Mouse (Mus musculus) limb, embryonic 15.5 days (tissue): ENCODE measurements around the gene Setdb2. TPM values are rescaled to one million over a fixed set of nuclear protein-coding genes. Genes with fewer than 3 reads are reported as not detected.
"Not testable (repeated sequence)": the region's sequence is repeated elsewhere in the genome, so short reads cannot be mapped to it uniquely, and the experiment has no call there.

Experiments used
- ATAC-seq: fragments of 200-750 bp; cut with Nextera tagmentation; 2 replicates; pipeline ENCODE4 v1.8.0; 2017; ENCODE audit warnings: low read depth, moderate TSS enrichment; ENCODE audit not compliant: insufficient number of reproducible peaks, low FRiP score, low TSS enrichment
- H3K27ac ChIP-seq: fragments of 300-500 bp; sonication (generic); 2 replicates; pipeline ENCODE4 v1.5.1; 2015; ENCODE audit warnings: moderate library complexity, mild to moderate bottlenecking, inconsistent platforms
- H3K27me3 ChIP-seq: fragments of 300-500 bp; sonication (generic); 2 replicates; pipeline ENCODE4 v1.6.1; 2015; ENCODE audit warnings: inconsistent platforms
- H3K36me3 ChIP-seq: fragments of 300-500 bp; sonication (generic); 2 replicates; pipeline ENCODE4 v1.6.1; 2015; ENCODE audit warnings: inconsistent platforms
- H3K4me1 ChIP-seq: fragments of 300-500 bp; sonication (generic); 2 replicates; pipeline ENCODE4 v1.6.1; 2015; ENCODE audit warnings: inconsistent platforms
- H3K4me2 ChIP-seq: fragments of 300-500 bp; sonication (generic); 2 replicates; pipeline ENCODE4 v1.6.1; 2015; ENCODE audit warnings: mild to moderate bottlenecking, inconsistent platforms
- H3K4me3 ChIP-seq: fragments of 300-500 bp; sonication (generic); 2 replicates; pipeline ENCODE4 v1.5.1; 2015; ENCODE audit warnings: mild to moderate bottlenecking, inconsistent platforms
- H3K9ac ChIP-seq: fragments of 300-500 bp; sonication (generic); 2 replicates; pipeline ENCODE4 v1.6.1; 2015; ENCODE audit warnings: inconsistent platforms
- H3K9me3 ChIP-seq: fragments of 300-500 bp; sonication (generic); 2 replicates; pipeline ENCODE4 v1.6.1; 2016; ENCODE audit warnings: inconsistent platforms
- WGBS: fragments of 180-500 bp; shearing (Covaris S2); methylation state at CpG from one replicate; pipeline ENCODE4 v1.1.7; 2015; 5-methylcytosine and 5-hydroxymethylcytosine counted together
- polyA plus RNA-seq: library from polyadenylated mRNA; unstranded; fragments of >200 nt; fragmentation: Nextera tagmentation; extraction: Ambion mirVana; gene quantifications from 2 replicates; pipeline ENCODE4 v1.2.1, GENCODE M21; 2015

Setdb2 gene
- polyA plus RNA-seq, 1 experiment from 2014 or later: 8.9 TPM

DNA sequence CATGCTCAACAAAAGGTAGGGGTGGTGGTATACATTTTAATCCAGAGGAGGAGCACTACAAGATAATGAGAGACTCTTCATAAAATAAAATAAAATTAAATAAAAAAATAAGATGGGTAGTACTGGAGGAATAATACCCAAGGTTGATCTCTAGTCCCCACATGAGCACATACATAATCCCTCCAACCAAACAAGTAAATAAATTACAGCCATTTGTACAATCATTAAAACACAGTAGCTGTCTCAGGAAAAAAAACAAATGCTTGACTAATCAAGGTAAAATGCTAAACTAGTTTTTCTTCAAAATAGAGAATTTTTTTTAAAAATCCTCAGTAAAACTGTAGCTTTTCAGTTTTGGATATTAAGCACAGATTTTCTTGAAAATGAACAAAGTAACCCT, 5.5 kb downstream of the Setdb2 start:
- Histone ChIP-seq H3K9ac (no peak overlapping the region), H3K36me3 (no peaks in the 10 kb centered on the region), H3K27ac (no peak overlapping the region), H3K4me3 (no peak overlapping the region), H3K27me3 (no peaks in the 10 kb centered on the region), H3K9me3 (no peaks in the 10 kb centered on the region), H3K4me2 (no peak overlapping the region), H3K4me1 (0 out of 2 replicates have a peak, but pooled peaks cover 2% of the 10 kb centered on the region)
- no peak for ATAC-seq

GRCm38 (mm10) chr14:59433902-59434301, 6.8 kb downstream of the Setdb2 start:
- no peaks in the 10 kb centered on the region for H3K9me3 ChIP-seq
- 69% methylated on average over 2 of the region's 2 CpGs for WGBS
- no peak overlapping the region for H3K4me3 ChIP-seq
- no peaks in the 10 kb centered on the region for H3K4me1 ChIP-seq
- no peaks in the 10 kb centered on the region for H3K27me3 ChIP-seq
- no peak for ATAC-seq
- no peak overlapping the region for H3K27ac ChIP-seq
- no peaks in the 10 kb centered on the region for H3K36me3 ChIP-seq
- no peak overlapping the region for H3K9ac ChIP-seq
- no peak overlapping the region for H3K4me2 ChIP-seq

DNA sequence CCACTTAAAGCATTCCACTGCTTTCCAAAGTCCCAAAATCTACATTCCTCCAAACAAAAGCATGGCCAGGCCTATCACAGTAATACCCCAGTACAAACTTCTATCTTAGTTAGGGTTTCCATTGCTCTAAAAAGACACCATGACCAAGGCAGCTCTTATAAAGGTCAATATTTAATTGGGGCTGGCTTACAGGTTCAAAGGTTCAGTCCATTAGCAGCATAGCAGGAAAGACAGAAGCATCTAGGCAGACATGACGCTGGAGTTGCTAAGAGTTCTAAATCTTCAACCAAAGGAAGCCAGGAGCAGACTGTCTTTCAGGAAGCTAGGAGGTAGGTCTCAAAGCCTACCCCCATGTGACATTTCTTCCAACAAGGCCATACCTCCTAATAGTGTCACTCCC, 10.1 kb downstream of the Setdb2 start:
- no peaks in the 10 kb centered on the region for H3K27me3 ChIP-seq
- no peak overlapping the region for H3K4me2 ChIP-seq
- no peaks in the 10 kb centered on the region for H3K4me1 ChIP-seq
- H3K9me3 ChIP-seq: no peaks in the 10 kb centered on the region
- 85% methylated on average over 1 of the region's 1 CpGs for WGBS
- no peaks in the 10 kb centered on the region for H3K36me3 ChIP-seq
- no peak overlapping the region for H3K9ac ChIP-seq
- no peak overlapping the region for H3K27ac ChIP-seq
- no peak overlapping the region for H3K4me3 ChIP-seq
- no peak for ATAC-seq

DNA sequence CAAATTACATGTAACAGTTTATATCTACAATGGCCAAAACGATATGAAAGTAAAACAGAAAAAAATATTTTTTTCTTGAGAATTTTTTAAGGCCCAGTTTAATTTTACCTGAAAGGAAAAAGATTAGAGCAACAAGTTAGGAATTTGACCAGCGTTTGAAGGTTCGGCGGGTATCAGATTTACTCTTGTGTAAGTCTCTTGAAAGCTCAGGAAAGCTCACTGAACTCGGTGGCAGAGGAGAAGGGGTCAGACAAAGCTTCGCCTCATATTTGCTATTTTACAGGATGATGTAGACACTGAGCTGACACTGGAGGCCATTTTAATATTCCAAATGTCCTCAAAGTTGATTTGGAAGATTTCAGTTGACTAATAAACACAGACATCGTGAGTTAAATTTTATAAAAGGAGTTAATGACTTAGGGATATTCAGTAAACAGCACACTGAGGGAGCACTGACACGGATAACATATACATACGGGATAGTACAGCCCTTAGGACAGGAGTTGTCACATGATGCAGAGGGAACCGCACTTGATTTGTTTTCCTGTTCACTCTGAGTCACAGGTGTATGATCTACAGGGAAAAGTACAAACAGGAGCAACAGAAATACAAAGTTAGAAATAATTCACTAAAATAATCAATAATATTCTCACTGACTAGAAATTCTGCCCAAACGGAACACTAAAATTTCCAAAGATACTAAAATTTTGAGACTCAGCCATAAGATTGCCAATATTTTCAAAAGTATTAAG, 17.6 kb downstream of the Setdb2 start:
- Histone ChIP-seq H3K9ac (no peak overlapping the region), H3K4me2 (no peak overlapping the region), H3K27ac (no peak overlapping the region), H3K4me3 (no peak overlapping the region), H3K36me3 (no peaks in the 10 kb centered on the region), H3K9me3 (no peaks in the 10 kb centered on the region), H3K27me3 (no peaks in the 10 kb centered on the region), H3K4me1 (no peaks in the 10 kb centered on the region)
- ATAC-seq: no peak
- 86% methylated on average over 11 of the region's 11 CpGs for WGBS

DNA sequence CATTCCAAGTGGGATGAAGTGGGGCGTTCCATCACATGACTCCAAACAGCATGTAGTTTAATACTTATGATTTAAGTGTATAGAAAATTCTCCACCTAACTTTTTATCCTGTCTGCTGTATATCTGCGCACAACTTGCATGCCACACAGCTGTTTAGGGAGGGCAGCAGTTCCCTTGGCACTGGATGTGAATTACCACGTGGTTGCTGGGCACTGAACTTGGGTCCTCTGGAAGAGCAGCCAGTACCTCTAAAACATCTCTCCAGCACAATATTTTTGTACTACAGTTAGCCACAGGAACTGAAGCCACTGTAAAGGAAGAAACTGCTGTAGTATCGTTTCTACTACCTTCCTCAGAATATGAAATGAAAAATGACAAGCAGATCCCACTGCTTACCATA, 22.5 kb downstream of the Setdb2 start:
- H3K27me3 ChIP-seq: no peaks in the 10 kb centered on the region
- H3K4me1 ChIP-seq: no peaks in the 10 kb centered on the region
- no peak overlapping the region for H3K9ac ChIP-seq
- H3K36me3 ChIP-seq: peaks cover 23% of the 10 kb centered on the region
- H3K9me3 ChIP-seq: no peaks in the 10 kb centered on the region
- H3K4me2 ChIP-seq: no peak overlapping the region
- ATAC-seq: no peak
- no peak overlapping the region for H3K27ac ChIP-seq
- no peak overlapping the region for H3K4me3 ChIP-seq
- WGBS: 92% methylated on average over 4 of the region's 4 CpGs

DNA sequence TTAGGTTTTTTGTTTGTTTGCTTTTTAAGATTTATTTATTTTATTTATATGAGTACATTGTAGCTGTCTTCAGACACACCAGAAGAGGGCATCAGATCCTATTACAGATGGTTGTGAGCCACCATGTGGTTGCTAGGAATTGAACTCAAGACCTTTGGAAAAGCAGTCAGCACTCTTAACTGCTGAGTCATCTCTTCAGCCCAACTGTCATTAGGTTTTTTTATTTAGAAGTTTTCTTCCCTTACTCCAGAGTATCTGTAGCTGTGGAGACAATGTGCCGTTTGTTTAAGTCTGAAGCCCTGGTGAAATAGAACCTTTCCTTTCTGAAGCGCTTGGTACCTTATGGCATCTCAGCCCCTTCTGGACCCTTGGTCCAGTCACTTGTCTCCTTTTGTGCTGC, 25.7 kb downstream of the Setdb2 start:
- peaks cover 31% of the 10 kb centered on the region for H3K36me3 ChIP-seq
- H3K4me2 ChIP-seq, H3K4me3 ChIP-seq, H3K9me3 ChIP-seq, H3K4me1 ChIP-seq, H3K9ac ChIP-seq, H3K27ac ChIP-seq, H3K27me3 ChIP-seq, ATAC-seq: not testable (repeated sequence)
- 89% methylated on average over 2 of the region's 2 CpGs for WGBS

DNA sequence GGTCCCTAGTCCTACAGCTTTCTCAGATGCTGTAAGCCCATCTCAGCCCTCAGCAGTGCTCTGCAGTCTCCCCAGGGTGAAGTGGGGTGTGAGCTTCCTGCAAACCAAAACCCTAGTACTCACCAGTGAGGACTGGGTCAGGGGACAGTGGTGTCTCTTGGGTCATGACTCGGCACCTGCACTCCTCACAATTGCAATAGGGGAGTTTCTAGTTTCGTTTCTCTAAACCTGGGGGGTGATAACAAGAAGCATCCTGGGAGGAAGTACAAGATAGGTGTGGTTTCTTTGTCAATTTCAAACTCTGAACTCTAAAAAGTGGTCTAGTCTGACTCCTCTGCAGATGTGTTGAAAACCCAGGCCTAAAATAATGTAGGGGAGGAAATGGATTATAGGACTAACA, 43.7 kb downstream of the Setdb2 start:
- Histone ChIP-seq H3K27ac (no peak overlapping the region), H3K4me1 (no peaks in the 10 kb centered on the region), H3K27me3 (no peaks in the 10 kb centered on the region), H3K9ac (no peak overlapping the region), H3K4me3 (no peak overlapping the region), H3K36me3 (no peaks in the 10 kb centered on the region), H3K4me2 (no peak overlapping the region), H3K9me3 (no peaks in the 10 kb centered on the region)
- ATAC-seq: no peak
- WGBS: 76% methylated on average over 2 of the region's 2 CpGs

GRCm38 (mm10) chr14:59395281-59395680, 45.4 kb downstream of the Setdb2 start, which contains the start of gene Phf11c:
Phf11c (minus strand) TSS chr14:59395381.
- ATAC-seq: no peak
- H3K9ac ChIP-seq: no peak within 1 kb of the TSS
- 89% methylated on average over 3 of the region's 3 CpGs for WGBS
- no peaks in the 10 kb centered on the region for H3K9me3 ChIP-seq
- no peak within 1 kb of the TSS for H3K4me2 ChIP-seq
- H3K4me1 ChIP-seq: no peaks in the 10 kb centered on the region
- H3K4me3 ChIP-seq: no peak within 1 kb of the TSS
- H3K27me3 ChIP-seq: no peaks in the 10 kb centered on the region
- no peak within 1 kb of the TSS for H3K27ac ChIP-seq
- H3K36me3 ChIP-seq: no peaks in the 10 kb centered on the region

- not testable (repeated sequence) for H3K4me2 ChIP-seq, H3K36me3 ChIP-seq, H3K4me1 ChIP-seq, H3K9me3 ChIP-seq, H3K9ac ChIP-seq, H3K27ac ChIP-seq, H3K27me3 ChIP-seq, ATAC-seq, H3K4me3 ChIP-seq
- 61% methylated on average over 4 of the region's 4 CpGs for WGBS
These were observed 50.5 kb downstream of the Setdb2 start for GRCm38 (mm10) chr14:59390181-59390580.

DNA sequence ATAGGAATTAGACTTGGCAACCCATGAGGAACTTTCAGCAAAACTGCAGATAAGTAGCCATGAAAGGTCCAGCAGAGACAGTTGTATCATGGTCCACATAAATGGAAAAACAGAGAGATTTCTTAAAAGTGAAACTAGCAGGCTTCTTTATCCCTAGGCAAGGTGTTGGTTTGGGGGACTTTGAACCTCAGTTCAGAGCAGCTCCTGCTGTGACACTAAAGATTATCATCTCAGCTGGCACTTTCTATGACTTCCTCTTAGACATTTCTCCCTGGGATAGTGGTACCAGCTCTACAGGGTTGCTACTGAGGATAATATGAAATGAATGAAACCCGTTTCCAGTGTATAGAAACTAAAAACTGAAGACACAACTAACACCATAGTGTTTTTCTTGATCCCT, 51.2 kb downstream of the Setdb2 start:
- Histone ChIP-seq H3K9ac (no peak overlapping the region), H3K4me2 (no peak overlapping the region), H3K4me3 (no peak overlapping the region), H3K27ac (no peak overlapping the region), H3K9me3 (no peaks in the 10 kb centered on the region), H3K4me1 (no peaks in the 10 kb centered on the region), H3K27me3 (no peaks in the 10 kb centered on the region), H3K36me3 (no peaks in the 10 kb centered on the region)
- ATAC-seq: no peak
- WGBS: 70% methylated on average over 1 of the region's 1 CpGs

GRCm38 (mm10) chr14:59370348-59371068, 70.2 kb downstream of the Setdb2 start:
- no peaks in the 10 kb centered on the region for H3K27me3 ChIP-seq
- no peaks in the 10 kb centered on the region for H3K36me3 ChIP-seq
- ATAC-seq: no peak
- H3K27ac ChIP-seq: no peak overlapping the region
- H3K4me2 ChIP-seq: no peak overlapping the region
- WGBS: 93% methylated on average over 25 of the region's 25 CpGs
- H3K9ac ChIP-seq: no peak overlapping the region
- H3K4me1 ChIP-seq: 0 out of 2 replicates have a peak, but pooled peaks cover 3% of the 10 kb centered on the region
- no peaks in the 10 kb centered on the region for H3K9me3 ChIP-seq
- no peak overlapping the region for H3K4me3 ChIP-seq

DNA sequence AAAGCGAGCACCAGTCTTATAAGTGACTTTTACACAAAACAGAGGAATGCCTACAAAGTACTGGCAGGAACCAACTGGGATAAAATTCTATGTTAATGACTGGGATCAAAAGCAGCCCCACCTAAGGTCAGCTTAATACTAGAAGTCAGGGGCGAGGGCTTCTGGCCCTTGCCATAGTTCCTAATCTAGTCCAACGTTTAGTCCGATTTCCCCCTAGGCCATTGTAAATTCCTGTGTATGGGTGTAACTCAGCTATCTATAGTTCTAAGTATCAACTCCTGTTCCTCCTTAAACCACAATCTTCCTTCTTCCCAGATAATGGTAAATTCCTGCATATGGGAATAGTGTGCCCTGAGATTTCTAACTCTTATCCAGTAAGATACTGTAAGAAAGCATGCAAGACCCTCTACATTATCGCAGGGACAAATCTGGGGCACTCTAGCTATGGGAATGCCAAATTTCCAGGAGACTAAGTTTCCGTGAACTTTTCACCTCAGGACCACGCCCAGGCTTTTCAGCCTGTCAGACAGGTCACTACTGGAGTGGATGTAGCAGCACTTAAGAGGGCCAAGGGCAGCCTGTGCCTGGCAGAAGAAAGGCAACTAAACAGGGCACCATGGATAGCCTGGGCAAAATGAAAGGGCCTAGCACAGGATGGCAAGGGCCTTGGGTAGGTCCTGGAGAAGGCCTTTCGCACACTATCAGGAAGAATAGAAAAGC, 74.1 kb downstream of the Setdb2 start:
- no peak for ATAC-seq
- Histone ChIP-seq H3K4me3 (no peak overlapping the region), H3K36me3 (no peaks in the 10 kb centered on the region), H3K4me1 (0 out of 2 replicates have a peak, but pooled peaks cover 3% of the 10 kb centered on the region), H3K27ac (no peak overlapping the region), H3K9ac (no peak overlapping the region), H3K9me3 (no peaks in the 10 kb centered on the region), H3K27me3 (no peaks in the 10 kb centered on the region), H3K4me2 (no peak overlapping the region)
- WGBS: 65% methylated on average over 8 of the region's 8 CpGs
